Mouse (Mus musculus): ENCODE results near the gene Taar8c.

DNA sequence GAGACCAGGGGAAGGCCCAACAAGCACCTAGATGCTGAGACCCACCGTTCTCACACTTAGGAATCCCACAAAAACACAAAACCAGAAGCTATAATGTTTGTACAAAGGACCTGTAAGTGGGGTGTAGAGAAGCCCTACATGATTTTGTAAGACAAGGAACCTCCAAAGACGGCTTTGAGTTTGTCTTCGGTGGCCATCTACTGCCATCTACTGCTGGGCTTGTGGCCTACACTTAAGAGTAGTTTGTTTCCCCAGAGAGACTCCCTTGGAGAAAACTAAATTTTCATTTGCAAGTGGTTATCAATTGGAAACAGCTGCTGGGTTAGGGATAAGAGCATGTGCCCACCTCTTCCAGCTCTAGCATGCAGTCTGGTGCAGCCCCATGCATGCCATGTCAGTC, 21.5 kb downstream of the Taar8c start:
- no peak for TF ChIP-seq GATA1 (IDR thresholded peaks at IDR 0.05; ENCODE audit: low read length)
- TF ChIP-seq TAL1 (IDR thresholded peaks at IDR 0.05; ENCODE audit: low read length): no peak

Data from erythroblast, embryonic 14.5 days (primary cell).